Mouse (Mus musculus): ENCODE measurements around the gene Thy1.

Thy1 gene

GRCm38 (mm10) chr9:44033957-44034727, 9.0 kb upstream of the Thy1 start:
- no peak for DNase-seq (ENCODE audit: low spot score)

- no peak for DNase-seq (ENCODE audit: low spot score)
These were observed 6.1 kb upstream of the Thy1 start for GRCm38 (mm10) chr9:44037106-44037505.

- no peak for DNase-seq (ENCODE audit: low spot score)
These were observed 1.4 kb upstream of the Thy1 start for GRCm38 (mm10) chr9:44041511-44042395.

GRCm38 (mm10) chr9:44042396-44042680, 846 bp upstream of the Thy1 start:
- DNase-seq (ENCODE audit: low spot score), result no peak

- DNase-seq (ENCODE audit: low spot score), result no peak
These were observed 683 bp downstream of the Thy1 start for GRCm38 (mm10) chr9:44043708-44044425.

GRCm38 (mm10) chr9:44044426-44045157, 1.4 kb downstream of the Thy1 start:
- DNase-seq (ENCODE audit: low spot score), result no peak

- DNase-seq (ENCODE audit: low spot score), result no peak
These were observed 2.1 kb downstream of the Thy1 start for GRCm38 (mm10) chr9:44045158-44045883.

- DNase-seq (ENCODE audit: low spot score), result no peak
These were observed 2.7 kb downstream of the Thy1 start for GRCm38 (mm10) chr9:44045884-44046272.

GRCm38 (mm10) chr9:44046426-44046825, 3.2 kb downstream of the Thy1 start:
- DNase-seq (ENCODE audit: low spot score), result no peak

GRCm38 (mm10) chr9:44047071-44047470, 3.9 kb downstream of the Thy1 start:
- DNase-seq (ENCODE audit: low spot score), result no peak

- DNase-seq (ENCODE audit: low spot score), result no peak
These were observed 4.6 kb downstream of the Thy1 start for GRCm38 (mm10) chr9:44047571-44048490.

- no peak for DNase-seq (ENCODE audit: low spot score)
These were observed 5.6 kb downstream of the Thy1 start for GRCm38 (mm10) chr9:44048541-44049380.

- no peak for DNase-seq (ENCODE audit: low spot score)
These were observed 6.4 kb downstream of the Thy1 start for GRCm38 (mm10) chr9:44049381-44050165.

GRCm38 (mm10) chr9:44052855-44053254, 9.7 kb downstream of the Thy1 start:
- no peak for DNase-seq (ENCODE audit: low spot score)

- DNase-seq (ENCODE audit: low spot score), result no peak
These were observed 10.8 kb downstream of the Thy1 start for GRCm38 (mm10) chr9:44053936-44054335.

- no peak for DNase-seq (ENCODE audit: low spot score)
These were observed 15.4 kb downstream of the Thy1 start for GRCm38 (mm10) chr9:44058606-44059005.

- DNase-seq (ENCODE audit: low spot score), result no peak
These were observed 22.0 kb downstream of the Thy1 start for GRCm38 (mm10) chr9:44065177-44065576.

GRCm38 (mm10) chr9:44066785-44067225, 23.6 kb downstream of the Thy1 start, which contains the start of gene Usp2:
Usp2 (plus strand) TSS chr9:44067021.
- DNase-seq (ENCODE audit: low spot score), result peak; percentile 99
